Mouse (Mus musculus): ENCODE measurements at regions not wholly inside any gene's neighbourhood (a gene's known extent, or its start where the extent isn't known, plus 50 kb on each side); places are given as distances from the start of the nearest gene placed in this dataset.

GRCm38 (mm10) chr6:117015461-117015860, 152.9 kb upstream of the Cxcl12 start:
- Histone ChIP-seq H3K27ac (replicated peaks in 1 of 2; ENCODE audit: control insufficient read depth in 1 of 2, insufficient read depth in 1 of 2, low read depth in 2 of 2, low read length in 2 of 2) (no peak overlapping the region), H3K4me2 (ENCODE audit: low read length) (no peak overlapping the region), H3K36me3 (ENCODE audit: control insufficient read depth, insufficient read depth, low read length) (no peaks in the 10 kb centered on the region), H3K4me3 (ENCODE audit: control insufficient read depth in 1 of 2, insufficient read depth in 1 of 2, low read depth in 1 of 2, low read length in 2 of 2) (no peak overlapping the region), H3K4me1 (ENCODE audit: control insufficient read depth in 2 of 2, insufficient read depth in 2 of 2, low read length in 2 of 2) (no peaks in the 10 kb centered on the region), H3K9ac (ENCODE audit: low read length) (no peak overlapping the region), H3K27me3 (ENCODE audit: control insufficient read depth, insufficient read depth, low read length) (no peaks in the 10 kb centered on the region), H3K9me3 (ENCODE audit: control insufficient read depth, low read length) (no peaks in the 10 kb centered on the region)
- no peak for ATAC-seq (ENCODE audit: insufficient number of reproducible peaks, insufficient read depth, low FRiP score, low read depth)
- 85% methylated on average over 3 of the region's 3 CpGs for WGBS

GRCm38 (mm10) chr6:117021851-117022250, 146.5 kb upstream of the Cxcl12 start:
- Histone ChIP-seq H3K27ac (replicated peaks in 1 of 2; ENCODE audit: control insufficient read depth in 1 of 2, insufficient read depth in 1 of 2, low read depth in 2 of 2, low read length in 2 of 2) (no peak overlapping the region), H3K36me3 (ENCODE audit: control insufficient read depth, insufficient read depth, low read length) (no peaks in the 10 kb centered on the region), H3K27me3 (ENCODE audit: control insufficient read depth, insufficient read depth, low read length) (no peaks in the 10 kb centered on the region), H3K4me1 (ENCODE audit: control insufficient read depth in 2 of 2, insufficient read depth in 2 of 2, low read length in 2 of 2) (no peaks in the 10 kb centered on the region), H3K9ac (ENCODE audit: low read length) (no peak overlapping the region), H3K9me3 (ENCODE audit: control insufficient read depth, low read length) (no peaks in the 10 kb centered on the region), H3K4me3 (ENCODE audit: control insufficient read depth in 1 of 2, insufficient read depth in 1 of 2, low read depth in 1 of 2, low read length in 2 of 2) (no peak overlapping the region), H3K4me2 (ENCODE audit: low read length) (no peak overlapping the region)
- WGBS: 71% methylated on average over 10 of the region's 10 CpGs
- no peak for ATAC-seq (ENCODE audit: insufficient number of reproducible peaks, insufficient read depth, low FRiP score, low read depth)

GRCm38 (mm10) chr6:117032042-117032746, 136.1 kb upstream of the Cxcl12 start:
- Histone ChIP-seq H3K27me3 (ENCODE audit: control insufficient read depth, insufficient read depth, low read length) (no peaks in the 10 kb centered on the region), H3K9me3 (ENCODE audit: control insufficient read depth, low read length) (no peaks in the 10 kb centered on the region), H3K4me3 (ENCODE audit: control insufficient read depth in 1 of 2, insufficient read depth in 1 of 2, low read depth in 1 of 2, low read length in 2 of 2) (no peak overlapping the region), H3K4me1 (ENCODE audit: control insufficient read depth in 2 of 2, insufficient read depth in 2 of 2, low read length in 2 of 2) (no peaks in the 10 kb centered on the region), H3K27ac (replicated peaks in 1 of 2; ENCODE audit: control insufficient read depth in 1 of 2, insufficient read depth in 1 of 2, low read depth in 2 of 2, low read length in 2 of 2) (no peak overlapping the region), H3K36me3 (ENCODE audit: control insufficient read depth, insufficient read depth, low read length) (no peaks in the 10 kb centered on the region), H3K4me2 (ENCODE audit: low read length) (no peak overlapping the region), H3K9ac (ENCODE audit: low read length) (no peak overlapping the region)
- ATAC-seq (ENCODE audit: insufficient number of reproducible peaks, insufficient read depth, low FRiP score, low read depth): no peak
- WGBS: 65% methylated on average over 8 of the region's 8 CpGs

GRCm38 (mm10) chr6:117043744-117044143, 124.6 kb upstream of the Cxcl12 start:
- H3K4me2 ChIP-seq (ENCODE audit: low read length): no peak overlapping the region
- H3K4me1 ChIP-seq (ENCODE audit: control insufficient read depth in 2 of 2, insufficient read depth in 2 of 2, low read length in 2 of 2): no peaks in the 10 kb centered on the region
- no peak overlapping the region for H3K9ac ChIP-seq (ENCODE audit: low read length)
- no peaks in the 10 kb centered on the region for H3K9me3 ChIP-seq (ENCODE audit: control insufficient read depth, low read length)
- no peaks in the 10 kb centered on the region for H3K36me3 ChIP-seq (ENCODE audit: control insufficient read depth, insufficient read depth, low read length)
- 63% methylated on average over 2 of the region's 2 CpGs for WGBS
- no peak overlapping the region for H3K4me3 ChIP-seq (ENCODE audit: control insufficient read depth in 1 of 2, insufficient read depth in 1 of 2, low read depth in 1 of 2, low read length in 2 of 2)
- no peak for ATAC-seq (ENCODE audit: insufficient number of reproducible peaks, insufficient read depth, low FRiP score, low read depth)
- no peak overlapping the region for H3K27ac ChIP-seq (replicated peaks in 1 of 2; ENCODE audit: control insufficient read depth in 1 of 2, insufficient read depth in 1 of 2, low read depth in 2 of 2, low read length in 2 of 2)
- no peaks in the 10 kb centered on the region for H3K27me3 ChIP-seq (ENCODE audit: control insufficient read depth, insufficient read depth, low read length)

GRCm38 (mm10) chr6:117049459-117050010, 118.8 kb upstream of the Cxcl12 start:
- 54% methylated on average over 14 of the region's 14 CpGs for WGBS
- Histone ChIP-seq H3K4me3 (ENCODE audit: control insufficient read depth in 1 of 2, insufficient read depth in 1 of 2, low read depth in 1 of 2, low read length in 2 of 2) (no peak overlapping the region), H3K4me1 (ENCODE audit: control insufficient read depth in 2 of 2, insufficient read depth in 2 of 2, low read length in 2 of 2) (no peaks in the 10 kb centered on the region)

GRCm38 (mm10) chr6:117060688-117061087, 107.6 kb upstream of the Cxcl12 start:
- WGBS: 73% methylated on average over 3 of the region's 3 CpGs
- Histone ChIP-seq H3K27me3 (ENCODE audit: control insufficient read depth, insufficient read depth, low read length) (no peaks in the 10 kb centered on the region), H3K4me1 (ENCODE audit: control insufficient read depth in 2 of 2, insufficient read depth in 2 of 2, low read length in 2 of 2) (0 out of 4 replicates have a peak, but pooled peaks cover 0 to 2% of the 10 kb centered on the region in 2 experiments), H3K4me2 (ENCODE audit: low read length) (no peak overlapping the region), H3K9ac (ENCODE audit: low read length) (no peak overlapping the region), H3K36me3 (ENCODE audit: control insufficient read depth, insufficient read depth, low read length) (no peaks in the 10 kb centered on the region), H3K9me3 (ENCODE audit: control insufficient read depth, low read length) (no peaks in the 10 kb centered on the region), H3K27ac (replicated peaks in 1 of 2; ENCODE audit: control insufficient read depth in 1 of 2, insufficient read depth in 1 of 2, low read depth in 2 of 2, low read length in 2 of 2) (no peak overlapping the region), H3K4me3 (ENCODE audit: control insufficient read depth in 1 of 2, insufficient read depth in 1 of 2, low read depth in 1 of 2, low read length in 2 of 2) (no peak overlapping the region)
- ATAC-seq (ENCODE audit: insufficient number of reproducible peaks, insufficient read depth, low FRiP score, low read depth): no peak

More at GRCm38 (mm10) chr6:117049459-117050010, 118.8 kb upstream of the Cxcl12 start:
- H3K9ac ChIP-seq (ENCODE audit: low read length): no peak overlapping the region
- ATAC-seq (ENCODE audit: insufficient number of reproducible peaks, insufficient read depth, low FRiP score, low read depth): no peak
- H3K4me2 ChIP-seq (ENCODE audit: low read length): no peak overlapping the region
- no peaks in the 10 kb centered on the region for H3K9me3 ChIP-seq (ENCODE audit: control insufficient read depth, low read length)
- no peak overlapping the region for H3K27ac ChIP-seq (replicated peaks in 1 of 2; ENCODE audit: control insufficient read depth in 1 of 2, insufficient read depth in 1 of 2, low read depth in 2 of 2, low read length in 2 of 2)
- H3K27me3 ChIP-seq (ENCODE audit: control insufficient read depth, insufficient read depth, low read length): no peaks in the 10 kb centered on the region
- H3K36me3 ChIP-seq (ENCODE audit: control insufficient read depth, insufficient read depth, low read length): no peaks in the 10 kb centered on the region

GRCm38 (mm10) chr6:117067541-117068305, 100.6 kb upstream of the Cxcl12 start:
- Histone ChIP-seq H3K27ac (replicated peaks in 1 of 2; ENCODE audit: control insufficient read depth in 1 of 2, insufficient read depth in 1 of 2, low read depth in 2 of 2, low read length in 2 of 2) (no peak overlapping the region), H3K9ac (ENCODE audit: low read length) (no peak overlapping the region), H3K27me3 (ENCODE audit: control insufficient read depth, insufficient read depth, low read length) (no peaks in the 10 kb centered on the region), H3K9me3 (ENCODE audit: control insufficient read depth, low read length) (no peaks in the 10 kb centered on the region), H3K4me1 (ENCODE audit: control insufficient read depth in 2 of 2, insufficient read depth in 2 of 2, low read length in 2 of 2) (no peaks in the 10 kb centered on the region), H3K36me3 (ENCODE audit: control insufficient read depth, insufficient read depth, low read length) (no peaks in the 10 kb centered on the region), H3K4me2 (ENCODE audit: low read length) (no peak overlapping the region), H3K4me3 (ENCODE audit: control insufficient read depth in 1 of 2, insufficient read depth in 1 of 2, low read depth in 1 of 2, low read length in 2 of 2) (no peak overlapping the region)
- ATAC-seq (ENCODE audit: insufficient number of reproducible peaks, insufficient read depth, low FRiP score, low read depth): no peak
- 54% methylated on average over 9 of the region's 9 CpGs for WGBS
